Mouse (Mus musculus): ENCODE results near the gene Fscb. TPM values are rescaled to one million over a fixed set of nuclear protein-coding genes. Genes with fewer than 3 reads are reported as not detected.
A peak's percentile ranks its signal among the peaks of the same experiment; 100 is the strongest.

Fscb gene
- not detected in 2 replicates for polyA plus RNA-seq (2014; fragmentation: Nextera tagmentation; extraction: Ambion mirVana)

DNA sequence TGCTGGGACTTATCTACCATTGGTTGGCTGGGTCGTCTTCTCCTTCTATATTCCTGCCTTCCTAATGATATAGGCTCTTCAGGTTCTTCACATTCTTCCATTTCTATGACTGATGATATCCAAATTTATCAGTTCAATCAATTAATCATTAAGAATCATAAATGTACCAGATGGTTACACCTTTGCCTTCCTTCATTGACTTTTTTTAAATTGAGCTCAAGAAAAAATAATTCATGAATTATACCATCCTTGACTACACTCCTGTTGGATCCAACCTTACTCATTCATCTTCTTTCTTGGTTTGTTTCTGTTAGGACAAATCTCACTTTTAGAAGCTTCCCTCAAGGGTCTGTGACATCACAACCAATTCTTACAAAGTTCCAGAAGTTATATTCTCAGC is at the start of gene Fscb:
Fscb (minus strand) TSS at position 101 of the 400 bp plus-strand sequence.
- no peaks in the 10 kb centered on the region for H3K36me3 ChIP-seq (ENCODE audit: control insufficient read depth, insufficient read depth, low read length)
- no peaks in the 10 kb centered on the region for H3K9me3 ChIP-seq (replicated peaks; ENCODE audit: control insufficient read depth, low read length)
- H3K4me1 ChIP-seq (ENCODE audit: control insufficient read depth, insufficient read depth, low read length) = no peaks in the 10 kb centered on the region
- ATAC-seq (no peak), DNase-seq (ENCODE audit: low spot score) (no peak)
- no peak within 1 kb of the TSS for H3K4me2 ChIP-seq (ENCODE audit: low read length)
- H3K9ac ChIP-seq (ENCODE audit: low read length) = no peak within 1 kb of the TSS
- no peak within 1 kb of the TSS for H3K4me3 ChIP-seq (ENCODE audit: low read depth, low read length)
- H3K27me3 ChIP-seq (replicated peaks; ENCODE audit: control insufficient read depth, insufficient read depth, low read length) = no peaks in the 10 kb centered on the region
- no peak within 1 kb of the TSS for H3K27ac ChIP-seq (ENCODE audit: low read depth, low read length)
- 84% methylated on average over 1 of the region's 1 CpGs for WGBS

DNA sequence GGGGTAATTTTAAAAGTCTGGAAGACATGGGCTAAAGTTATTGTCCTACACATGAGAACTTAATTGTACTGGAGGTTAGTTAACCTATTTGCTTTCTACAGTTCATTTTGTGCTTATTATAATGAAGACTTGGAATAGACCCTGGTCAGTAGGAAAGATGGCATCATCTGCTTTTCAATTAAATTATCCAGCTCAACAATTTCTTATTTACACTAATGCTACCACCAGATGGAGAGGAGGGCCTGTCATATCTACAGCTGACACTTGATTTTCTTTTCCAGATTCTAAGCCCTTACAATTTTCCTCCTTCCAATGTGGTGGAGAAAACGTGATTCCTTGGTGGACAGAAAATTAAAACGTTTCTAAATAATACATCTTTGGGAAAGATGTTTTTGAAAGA is 42.3 kb upstream of the Fscb start:
- Histone ChIP-seq H3K9me3 (replicated peaks; ENCODE audit: control insufficient read depth, low read length) (no peaks in the 10 kb centered on the region), H3K4me3 (ENCODE audit: low read depth, low read length) (no peak overlapping the region), H3K36me3 (ENCODE audit: control insufficient read depth, insufficient read depth, low read length) (no peaks in the 10 kb centered on the region), H3K27ac (ENCODE audit: low read depth, low read length) (no peak overlapping the region), H3K4me2 (ENCODE audit: low read length) (no peak overlapping the region), H3K27me3 (replicated peaks; ENCODE audit: control insufficient read depth, insufficient read depth, low read length) (no peaks in the 10 kb centered on the region), H3K4me1 (ENCODE audit: control insufficient read depth, insufficient read depth, low read length) (no peaks in the 10 kb centered on the region), H3K9ac (ENCODE audit: low read length) (no peak overlapping the region)
- DNase-seq (ENCODE audit: low spot score) (no peak), ATAC-seq (no peak)
- 57% methylated on average over 2 of the region's 2 CpGs for WGBS

DNA sequence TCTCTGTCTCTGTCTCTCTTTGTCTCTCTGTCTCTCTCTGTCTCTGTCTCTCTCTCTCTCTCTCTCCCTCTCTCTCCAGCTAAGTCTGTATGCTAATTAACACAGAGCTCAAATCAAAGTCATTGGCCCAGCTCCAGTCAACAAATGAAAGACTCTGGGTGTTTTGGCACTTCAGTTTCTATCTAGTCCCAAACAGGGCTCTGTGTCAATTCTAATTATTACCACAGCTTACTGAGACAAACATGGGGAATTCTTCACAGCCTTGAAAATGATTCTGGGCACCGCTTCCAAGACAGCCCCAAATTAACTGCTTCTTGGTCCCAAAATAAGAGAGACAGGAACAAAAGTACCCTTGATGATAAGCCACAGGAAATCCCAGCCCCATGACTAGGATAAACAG is 38.9 kb upstream of the Fscb start:
- no peak overlapping the region for H3K4me2 ChIP-seq (ENCODE audit: low read length)
- WGBS = 71% methylated on average over 1 of the region's 1 CpGs
- H3K4me1 ChIP-seq (ENCODE audit: control insufficient read depth, insufficient read depth, low read length) = no peaks in the 10 kb centered on the region
- no peaks in the 10 kb centered on the region for H3K36me3 ChIP-seq (ENCODE audit: control insufficient read depth, insufficient read depth, low read length)
- no peaks in the 10 kb centered on the region for H3K9me3 ChIP-seq (replicated peaks; ENCODE audit: control insufficient read depth, low read length)
- peak; percentile 81 for DNase-seq (ENCODE audit: low spot score)
- no peaks in the 10 kb centered on the region for H3K27me3 ChIP-seq (replicated peaks; ENCODE audit: control insufficient read depth, insufficient read depth, low read length)
- no peak overlapping the region for H3K4me3 ChIP-seq (ENCODE audit: low read depth, low read length)
- no peak overlapping the region for H3K9ac ChIP-seq (ENCODE audit: low read length)
- H3K27ac ChIP-seq (ENCODE audit: low read depth, low read length) = no peak overlapping the region
- ATAC-seq = peak; percentile 84

DNA sequence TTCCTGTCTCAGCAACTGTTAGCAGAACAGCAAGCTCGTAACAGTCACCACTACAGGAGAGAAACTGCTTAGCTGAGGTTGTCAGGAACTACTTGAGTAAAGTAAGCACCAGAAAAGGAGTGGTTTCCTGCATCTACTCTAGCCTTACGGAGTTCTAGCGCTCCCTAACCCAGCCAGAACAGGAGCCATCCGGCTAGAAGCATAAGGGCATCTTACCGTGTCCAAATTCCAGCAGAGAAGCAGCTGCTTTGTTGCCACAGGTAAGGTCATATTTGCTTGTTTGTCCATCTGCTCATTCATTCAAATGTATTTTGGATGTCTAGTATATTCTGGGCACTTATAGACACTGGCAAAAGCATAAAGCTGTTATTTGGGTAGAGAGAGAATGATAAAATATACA is 23.2 kb upstream of the Fscb start:
- ATAC-seq (no peak), DNase-seq (ENCODE audit: low spot score) (no peak)
- no peaks in the 10 kb centered on the region for H3K36me3 ChIP-seq (ENCODE audit: control insufficient read depth, insufficient read depth, low read length)
- no peaks in the 10 kb centered on the region for H3K27me3 ChIP-seq (replicated peaks; ENCODE audit: control insufficient read depth, insufficient read depth, low read length)
- WGBS = 92% methylated on average over 5 of the region's 5 CpGs
- H3K4me2 ChIP-seq (ENCODE audit: low read length) = no peak overlapping the region
- H3K4me1 ChIP-seq (ENCODE audit: control insufficient read depth, insufficient read depth, low read length) = no peaks in the 10 kb centered on the region
- no peak overlapping the region for H3K9ac ChIP-seq (ENCODE audit: low read length)
- no peaks in the 10 kb centered on the region for H3K9me3 ChIP-seq (replicated peaks; ENCODE audit: control insufficient read depth, low read length)
- H3K27ac ChIP-seq (ENCODE audit: low read depth, low read length) = no peak overlapping the region
- no peak overlapping the region for H3K4me3 ChIP-seq (ENCODE audit: low read depth, low read length)

DNA sequence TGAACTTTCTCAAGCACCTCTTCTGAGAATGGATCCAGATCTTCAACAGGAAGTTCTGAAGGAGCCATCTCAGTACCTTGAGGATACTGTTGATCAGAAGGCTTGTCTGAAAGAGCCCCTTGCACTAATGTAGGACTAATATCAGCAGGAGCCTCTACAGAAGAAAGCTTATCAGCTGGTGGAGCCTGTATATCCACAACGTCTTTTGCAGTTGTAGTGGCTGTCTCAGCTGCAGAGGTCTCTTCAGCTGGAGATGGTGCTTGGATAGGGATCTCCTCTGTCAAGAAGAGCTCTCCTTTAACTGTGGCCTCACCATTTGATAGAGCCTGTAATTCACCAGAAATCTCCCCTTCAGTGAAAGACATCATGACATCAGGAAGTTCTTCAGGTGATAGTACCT is 875 bp downstream of the Fscb start:
- H3K27ac ChIP-seq (ENCODE audit: low read depth, low read length) = no peak overlapping the region
- H3K9me3 ChIP-seq (replicated peaks; ENCODE audit: control insufficient read depth, low read length) = no peaks in the 10 kb centered on the region
- H3K4me3 ChIP-seq (ENCODE audit: low read depth, low read length) = no peak overlapping the region
- H3K9ac ChIP-seq (ENCODE audit: low read length) = no peak overlapping the region
- H3K36me3 ChIP-seq (ENCODE audit: control insufficient read depth, insufficient read depth, low read length) = no peaks in the 10 kb centered on the region
- ATAC-seq (no peak), DNase-seq (ENCODE audit: low spot score) (no peak)
- H3K27me3 ChIP-seq (replicated peaks; ENCODE audit: control insufficient read depth, insufficient read depth, low read length) = no peaks in the 10 kb centered on the region
- H3K4me2 ChIP-seq (ENCODE audit: low read length) = no peak overlapping the region
- H3K4me1 ChIP-seq (ENCODE audit: control insufficient read depth, insufficient read depth, low read length) = no peaks in the 10 kb centered on the region
- 88% methylated on average over 1 of the region's 1 CpGs for WGBS

DNA sequence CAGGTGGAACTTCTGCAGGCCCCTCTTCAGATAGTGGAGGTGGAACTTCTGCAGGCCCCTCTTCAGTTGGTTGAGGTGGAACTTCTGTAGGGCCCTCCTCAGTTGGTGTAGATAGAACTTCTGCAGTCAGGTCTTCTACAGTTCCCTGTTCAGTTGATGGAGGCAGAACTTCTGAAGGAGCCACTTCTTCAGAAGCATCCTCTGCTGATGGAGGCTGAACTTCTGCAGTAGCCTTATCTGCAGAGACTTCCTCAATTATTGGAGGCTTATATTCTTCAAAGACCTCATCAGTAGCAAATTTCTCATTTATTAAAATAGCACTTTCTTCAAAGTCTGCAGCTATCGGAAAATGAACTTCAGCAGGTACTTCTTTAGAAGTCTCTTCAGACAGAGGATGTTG is 1.4 kb downstream of the Fscb start:
- Histone ChIP-seq H3K4me1 (ENCODE audit: control insufficient read depth, insufficient read depth, low read length) (no peaks in the 10 kb centered on the region), H3K27ac (ENCODE audit: low read depth, low read length) (no peak overlapping the region), H3K9ac (ENCODE audit: low read length) (no peak overlapping the region), H3K9me3 (replicated peaks; ENCODE audit: control insufficient read depth, low read length) (no peaks in the 10 kb centered on the region), H3K4me3 (ENCODE audit: low read depth, low read length) (no peak overlapping the region), H3K4me2 (ENCODE audit: low read length) (no peak overlapping the region), H3K36me3 (ENCODE audit: control insufficient read depth, insufficient read depth, low read length) (no peaks in the 10 kb centered on the region), H3K27me3 (replicated peaks; ENCODE audit: control insufficient read depth, insufficient read depth, low read length) (no peaks in the 10 kb centered on the region)
- ATAC-seq = no peak
- WGBS = 98% methylated on average over 1 of the region's 1 CpGs
- no peak for DNase-seq (ENCODE audit: low spot score)

DNA sequence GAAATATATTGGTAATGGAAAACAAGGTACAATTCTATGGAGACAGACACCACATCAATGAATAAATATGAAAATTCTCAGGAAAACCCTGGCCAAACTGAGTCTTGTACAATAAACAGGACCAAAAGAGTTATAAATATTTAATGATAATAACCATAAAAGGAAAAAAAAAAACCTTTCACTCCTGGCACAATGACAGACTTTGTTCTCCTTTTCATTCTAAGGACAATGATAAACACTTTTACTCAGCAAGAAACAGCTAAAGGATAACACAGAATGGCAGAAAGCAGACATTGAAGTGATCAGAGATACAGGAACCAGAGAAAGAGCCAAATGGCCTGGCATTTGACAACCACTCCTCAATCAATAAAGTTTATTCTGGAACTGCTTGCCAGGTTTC is 19.3 kb downstream of the Fscb start:
- no peak for ATAC-seq
- no peak for DNase-seq (ENCODE audit: low spot score)

DNA sequence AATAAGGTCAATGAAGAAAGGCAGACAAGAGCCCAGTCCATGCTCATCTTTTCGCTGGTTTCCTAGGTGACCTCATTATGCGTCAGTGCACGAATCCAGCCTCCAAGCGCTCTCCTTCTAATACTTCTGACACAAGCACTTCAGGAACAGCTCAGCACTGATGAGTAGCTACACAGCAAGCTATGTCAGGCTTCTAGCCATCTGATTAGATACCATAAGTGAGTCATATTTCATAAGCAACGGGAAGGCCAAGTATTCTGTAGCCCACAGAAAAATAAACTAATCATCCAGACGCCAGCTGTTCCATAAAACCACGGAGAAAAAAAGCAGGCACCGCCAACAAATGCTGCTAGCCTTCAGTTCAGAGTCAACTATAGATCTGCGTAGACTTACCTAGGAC is 24.6 kb downstream of the Fscb start:
- Histone ChIP-seq H3K9ac (ENCODE audit: low read length) (no peak overlapping the region), H3K27ac (ENCODE audit: low read depth, low read length) (no peak overlapping the region), H3K36me3 (ENCODE audit: control insufficient read depth, insufficient read depth, low read length) (no peaks in the 10 kb centered on the region), H3K4me3 (ENCODE audit: low read depth, low read length) (no peak overlapping the region), H3K4me2 (ENCODE audit: low read length) (no peak overlapping the region), H3K27me3 (replicated peaks; ENCODE audit: control insufficient read depth, insufficient read depth, low read length) (no peaks in the 10 kb centered on the region), H3K4me1 (ENCODE audit: control insufficient read depth, insufficient read depth, low read length) (no peaks in the 10 kb centered on the region), H3K9me3 (replicated peaks; ENCODE audit: control insufficient read depth, low read length) (no peaks in the 10 kb centered on the region)
- ATAC-seq (no peak), DNase-seq (ENCODE audit: low spot score) (no peak)
- WGBS = 86% methylated on average over 9 of the region's 9 CpGs

More for the DNA sequence above, 19.3 kb downstream of the Fscb start:
- no peak overlapping the region for H3K27ac ChIP-seq (ENCODE audit: low read depth, low read length)
- H3K4me3 ChIP-seq (ENCODE audit: low read depth, low read length) = no peak overlapping the region
- H3K27me3 ChIP-seq (replicated peaks; ENCODE audit: control insufficient read depth, insufficient read depth, low read length) = no peaks in the 10 kb centered on the region
- H3K36me3 ChIP-seq (ENCODE audit: control insufficient read depth, insufficient read depth, low read length) = no peaks in the 10 kb centered on the region
- no peaks in the 10 kb centered on the region for H3K4me1 ChIP-seq (ENCODE audit: control insufficient read depth, insufficient read depth, low read length)
- no peak overlapping the region for H3K4me2 ChIP-seq (ENCODE audit: low read length)
- no peaks in the 10 kb centered on the region for H3K9me3 ChIP-seq (replicated peaks; ENCODE audit: control insufficient read depth, low read length)
- H3K9ac ChIP-seq (ENCODE audit: low read length) = no peak overlapping the region

DNA sequence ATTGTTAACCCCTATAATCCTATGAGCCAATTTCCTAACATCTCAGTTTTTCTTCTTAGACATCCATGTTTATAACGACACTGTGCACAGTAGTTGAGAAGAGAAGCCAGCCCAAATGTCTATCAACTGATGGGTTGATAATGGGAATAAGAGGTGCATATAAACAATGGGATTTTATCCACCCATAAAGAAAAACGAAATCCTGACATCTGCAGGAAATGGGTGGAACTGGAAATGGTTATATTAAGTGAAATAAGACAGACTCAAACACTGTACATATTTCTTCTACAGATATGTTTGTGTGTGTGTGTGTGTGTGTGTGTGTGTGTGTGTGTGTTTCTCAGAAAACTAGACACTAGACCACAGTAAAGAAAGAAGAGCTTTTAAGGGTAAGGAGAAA is 37.8 kb downstream of the Fscb start:
- Histone ChIP-seq H3K27me3 (replicated peaks; ENCODE audit: control insufficient read depth, insufficient read depth, low read length) (no peaks in the 10 kb centered on the region), H3K4me3 (ENCODE audit: low read depth, low read length) (no peak overlapping the region), H3K36me3 (ENCODE audit: control insufficient read depth, insufficient read depth, low read length) (no peaks in the 10 kb centered on the region), H3K4me2 (ENCODE audit: low read length) (no peak overlapping the region), H3K9me3 (replicated peaks; ENCODE audit: control insufficient read depth, low read length) (no peaks in the 10 kb centered on the region), H3K27ac (ENCODE audit: low read depth, low read length) (no peak overlapping the region), H3K9ac (ENCODE audit: low read length) (no peak overlapping the region), H3K4me1 (ENCODE audit: control insufficient read depth, insufficient read depth, low read length) (no peaks in the 10 kb centered on the region)
- WGBS = 55% methylated on average over 2 of the region's 2 CpGs
- ATAC-seq (no peak), DNase-seq (ENCODE audit: low spot score) (peak; percentile 16)
